Mouse (Mus musculus) E14TG2a.4 (cell line): ENCODE data around the gene Ptpn18.

Experiments
- CTCF ChIP-seq: conservative IDR thresholded peaks from 2 replicates; pipeline ENCODE4 v1.5.1; 2014; ENCODE audit warnings: low read length
- NANOG ChIP-seq: IDR thresholded peaks from 2 replicates; pipeline ENCODE4 v1.6.1; 2014; ENCODE audit warnings: borderline replicate concordance, low read length, mixed read lengths
- POU5F1 ChIP-seq: IDR thresholded peaks from 2 replicates; pipeline ENCODE4 v1.6.1; 2014; ENCODE audit warnings: low read length, borderline replicate concordance

DNA sequence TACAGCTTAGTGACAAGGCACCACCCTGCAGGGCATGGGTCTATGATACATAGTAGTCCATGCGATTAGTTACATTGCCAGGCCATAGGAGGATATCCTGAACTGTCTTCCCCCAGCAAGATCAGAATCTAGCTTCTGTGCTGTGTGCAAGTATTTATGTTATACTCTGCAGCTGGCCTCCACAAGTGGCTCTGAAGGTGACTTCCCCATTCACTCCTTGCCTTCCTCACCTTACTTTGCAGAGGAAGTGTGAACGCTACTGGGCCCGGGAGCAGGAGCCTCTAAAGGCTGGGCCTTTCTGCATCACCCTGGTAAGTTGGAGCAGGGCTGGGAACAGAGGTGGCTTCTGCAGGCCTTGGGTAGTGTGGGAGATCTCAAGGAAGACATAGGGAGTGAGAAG lies 8.5 kb downstream of the Ptpn18 start:
- TF ChIP-seq CTCF (no peak), POU5F1 (no peak), NANOG (no peak)
